Mouse (Mus musculus) thymus, postnatal 25 days (tissue): ENCODE results near the gene Fa2h.

Source experiments
- DNase-seq: peaks from one replicate; pipeline ENCODE4 v3.0.0; 2022

Fa2h gene

DNA sequence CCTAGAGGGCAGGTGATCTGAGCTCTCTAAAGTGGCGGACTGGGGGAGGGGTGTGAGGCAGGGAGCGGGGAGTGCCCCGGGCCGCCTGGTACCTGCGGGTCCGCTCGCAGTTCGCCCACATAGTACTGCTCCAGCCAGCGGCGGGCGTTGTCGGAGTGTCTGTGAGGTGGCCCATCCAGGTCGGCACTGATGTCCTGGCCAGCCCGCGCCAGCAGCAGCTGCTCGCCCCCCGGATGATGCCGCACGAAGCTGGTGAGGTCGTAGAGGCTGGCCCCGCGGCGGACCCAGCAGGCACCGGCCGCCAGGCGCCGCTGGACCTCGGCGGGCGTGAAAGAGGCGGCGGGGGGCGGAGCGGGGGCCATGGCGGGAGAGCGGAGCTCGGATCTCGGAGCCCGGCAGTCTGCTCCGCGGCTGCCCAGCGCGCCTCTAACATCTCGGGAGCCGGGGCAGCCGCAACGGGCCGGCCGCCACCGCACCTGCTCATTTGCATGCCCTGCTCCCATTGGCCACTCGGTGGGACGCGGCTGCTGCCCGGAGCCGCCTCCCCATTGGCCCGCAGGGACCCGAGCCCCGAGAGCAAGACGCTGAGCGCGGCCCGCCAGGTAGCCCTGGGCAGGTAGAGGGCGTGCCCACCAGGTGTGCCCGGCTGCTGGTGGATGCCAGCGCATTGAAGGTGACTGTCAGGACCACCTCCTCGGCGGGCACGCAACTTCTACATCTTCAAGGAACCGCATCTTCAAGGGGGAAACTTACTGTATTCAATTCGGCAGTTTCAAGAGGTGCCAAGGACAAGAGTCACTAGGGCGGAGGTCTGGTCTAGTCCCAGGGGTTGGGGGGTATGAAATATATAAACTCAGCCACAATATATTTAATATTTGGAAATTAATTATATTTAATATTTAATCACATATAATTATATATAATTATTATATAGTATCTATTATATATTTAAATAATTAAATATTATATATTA, at the start of gene Fa2h:
Fa2h (minus strand) TSS at position 434 of the 973 bp plus-strand sequence.
- DNase-seq = peak; percentile 55

- DNase-seq = peak; percentile 63
Observed at GRCm38 (mm10) chr8:111439189-111439588, 45.6 kb upstream of the Fa2h start.

- DNase-seq = peak; percentile 20
Observed at GRCm38 (mm10) chr8:111435071-111435828, 41.6 kb upstream of the Fa2h start.

DNA sequence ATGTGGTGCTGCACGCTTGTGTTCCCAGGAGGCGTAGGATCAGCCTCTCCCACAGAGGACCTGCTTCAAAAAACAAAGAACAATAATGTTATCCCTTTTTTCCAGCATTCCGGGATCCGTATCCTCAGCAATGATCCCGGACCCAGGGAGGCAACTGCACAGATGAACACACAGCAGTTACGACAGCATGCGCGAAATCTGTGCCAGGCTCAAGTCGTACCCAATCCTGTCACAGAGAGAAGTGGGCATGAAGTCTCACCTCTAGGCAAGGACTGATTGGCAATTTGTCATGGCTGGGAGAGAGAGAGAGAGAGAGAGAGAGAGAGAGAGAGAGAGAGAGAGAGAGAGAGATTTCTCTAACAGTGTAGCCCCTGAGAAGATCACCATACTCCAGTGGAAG, 31.0 kb upstream of the Fa2h start:
- DNase-seq = no peak

DNA sequence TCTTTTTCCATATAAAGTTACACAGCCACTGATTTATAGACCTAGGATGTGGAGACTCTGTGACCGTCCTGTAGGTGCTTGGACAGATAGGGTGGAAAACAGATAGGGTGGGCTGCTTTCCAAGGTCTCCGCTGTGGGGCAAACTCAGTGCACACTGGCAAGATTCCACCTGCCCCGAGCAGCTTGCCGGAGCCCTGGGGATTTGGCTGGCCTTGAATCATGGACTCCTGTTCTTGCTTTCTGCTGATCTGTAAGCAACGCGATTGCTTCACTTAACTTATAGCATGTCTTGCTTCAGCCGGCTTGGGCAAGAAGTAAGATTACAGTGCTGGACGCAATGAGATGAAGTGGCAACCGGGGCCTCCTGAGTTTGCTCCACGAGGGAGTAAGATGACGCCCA, 30.6 kb upstream of the Fa2h start:
- DNase-seq = no peak

GRCm38 (mm10) chr8:111422614-111423013, 29.0 kb upstream of the Fa2h start:
- DNase-seq = no peak

DNA sequence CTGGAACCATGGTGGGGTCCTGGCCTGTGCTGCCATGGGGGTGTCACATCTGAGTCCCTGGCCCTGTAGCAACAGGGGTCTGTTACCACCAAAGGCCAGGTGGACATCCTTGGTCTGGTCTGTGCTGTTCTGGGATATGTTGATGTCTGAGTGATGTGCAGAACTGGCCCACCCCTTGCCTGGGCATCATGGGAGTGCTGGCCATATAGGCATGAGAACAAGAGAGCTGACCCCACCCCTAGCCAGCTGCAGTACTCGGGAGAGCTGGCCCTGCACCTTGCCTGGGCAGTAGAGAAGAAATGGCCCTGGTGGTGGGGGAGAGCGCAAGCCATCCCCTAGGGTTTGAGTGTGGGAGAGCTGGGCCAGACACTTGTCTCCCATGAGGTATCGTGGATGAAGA, 25.5 kb upstream of the Fa2h start:
- no peak for DNase-seq

DNA sequence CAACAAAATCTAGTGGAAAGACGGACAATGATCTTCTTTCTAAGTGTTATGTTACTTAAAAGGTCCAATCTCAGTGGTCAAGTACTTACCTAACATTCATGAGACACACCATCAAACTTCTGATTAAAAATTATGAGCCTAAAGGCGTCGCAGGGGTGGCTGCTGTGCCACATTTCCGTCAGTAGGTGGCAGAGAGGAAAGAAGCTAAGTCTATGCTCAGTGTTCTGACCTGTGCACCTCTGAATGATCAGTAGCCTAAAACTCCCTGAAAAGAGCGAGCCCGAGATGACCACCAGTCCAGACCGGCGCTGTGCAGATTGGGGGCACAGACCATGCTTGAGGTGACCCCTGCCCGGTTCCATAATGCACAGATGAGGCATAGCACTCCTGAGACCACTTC, 25.0 kb upstream of the Fa2h start:
- peak; percentile 20 for DNase-seq

GRCm38 (mm10) chr8:111417222-111417621, 23.6 kb upstream of the Fa2h start:
- no peak for DNase-seq

GRCm38 (mm10) chr8:111403391-111403790, 9.8 kb upstream of the Fa2h start:
- DNase-seq = peak; percentile 21

DNA sequence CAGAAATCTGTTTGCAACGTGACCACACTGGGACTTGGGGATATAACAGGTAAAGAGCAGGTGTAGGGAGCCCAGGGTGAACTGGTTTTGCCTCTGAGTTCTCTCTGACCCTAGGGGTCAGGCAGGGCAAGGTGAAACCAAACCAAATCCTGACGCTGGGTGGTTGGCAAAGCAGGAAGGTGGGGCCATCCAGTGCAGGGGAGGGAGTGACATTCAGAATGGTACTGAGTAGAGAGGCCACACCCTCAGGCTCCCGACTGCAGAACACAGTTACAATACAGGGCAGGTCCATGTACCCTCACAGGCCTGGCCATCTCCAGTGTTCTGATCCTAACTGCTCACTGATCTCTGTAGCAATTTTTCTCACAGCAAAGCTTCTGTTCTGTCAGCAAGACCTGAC, 2.4 kb downstream of the Fa2h start:
- no peak for DNase-seq

DNA sequence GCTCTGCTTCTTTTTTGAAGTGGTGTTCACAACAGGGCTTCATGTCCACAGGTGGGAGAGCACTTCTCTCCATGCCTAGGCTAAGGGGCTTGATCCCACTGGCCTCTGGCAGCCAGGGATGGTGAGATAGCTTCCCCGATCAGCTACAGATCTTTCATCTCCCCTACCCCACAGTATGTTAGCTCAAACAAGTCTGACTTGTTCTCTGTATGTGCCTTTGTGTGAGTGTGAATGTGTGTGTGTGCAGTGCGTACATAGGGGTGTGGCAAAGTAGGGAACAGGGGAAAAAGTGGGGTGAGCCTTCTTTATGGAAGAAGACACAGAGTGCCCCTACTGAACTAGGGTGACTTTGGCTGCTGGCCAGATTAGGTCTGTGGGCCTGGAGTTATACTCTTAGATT, 2.8 kb downstream of the Fa2h start:
- DNase-seq = no peak

GRCm38 (mm10) chr8:111389581-111389980, 4.0 kb downstream of the Fa2h start:
- no peak for DNase-seq

DNA sequence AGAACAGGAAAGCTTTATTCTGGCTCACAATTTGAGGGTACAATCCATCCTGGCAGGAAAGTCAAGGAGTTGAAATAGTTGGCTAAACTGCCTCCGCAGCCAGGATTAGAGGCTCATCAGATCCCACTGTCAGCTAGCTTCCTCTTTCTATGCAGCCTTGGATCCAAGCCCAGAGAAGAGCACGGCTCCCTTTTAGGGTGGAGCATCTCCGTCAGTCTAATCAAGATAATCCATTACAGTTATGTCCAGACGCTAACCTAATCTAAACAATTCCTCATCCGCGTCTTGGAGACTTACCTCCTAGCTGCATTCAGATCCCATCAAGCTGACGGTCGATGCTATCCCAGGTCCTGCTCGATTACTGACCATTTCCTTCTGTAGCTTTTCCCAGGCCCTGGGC, 7.7 kb downstream of the Fa2h start:
- no peak for DNase-seq

- no peak for DNase-seq
Observed at GRCm38 (mm10) chr8:111384628-111385027, 9.0 kb downstream of the Fa2h start.

DNA sequence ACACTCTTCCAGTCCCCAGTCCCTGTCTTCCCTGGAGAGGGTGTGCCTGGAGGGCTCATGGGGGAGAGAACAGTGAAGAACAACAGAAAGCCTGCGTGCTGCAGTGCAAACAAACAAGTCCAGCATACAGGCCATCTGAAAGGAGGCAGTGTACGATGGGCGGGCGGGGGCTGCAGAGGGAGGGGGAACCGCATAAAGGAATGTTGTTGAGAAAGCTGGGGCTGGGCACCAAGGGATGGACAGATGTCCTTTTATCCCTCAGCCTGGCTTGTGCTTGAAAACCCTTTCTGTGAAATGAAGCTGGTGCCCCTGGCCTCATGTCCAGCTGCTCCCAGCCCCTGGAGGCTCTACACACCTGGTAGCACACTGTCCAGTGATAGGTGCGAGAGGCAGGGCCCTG, 18.4 kb downstream of the Fa2h start:
- no peak for DNase-seq

DNA sequence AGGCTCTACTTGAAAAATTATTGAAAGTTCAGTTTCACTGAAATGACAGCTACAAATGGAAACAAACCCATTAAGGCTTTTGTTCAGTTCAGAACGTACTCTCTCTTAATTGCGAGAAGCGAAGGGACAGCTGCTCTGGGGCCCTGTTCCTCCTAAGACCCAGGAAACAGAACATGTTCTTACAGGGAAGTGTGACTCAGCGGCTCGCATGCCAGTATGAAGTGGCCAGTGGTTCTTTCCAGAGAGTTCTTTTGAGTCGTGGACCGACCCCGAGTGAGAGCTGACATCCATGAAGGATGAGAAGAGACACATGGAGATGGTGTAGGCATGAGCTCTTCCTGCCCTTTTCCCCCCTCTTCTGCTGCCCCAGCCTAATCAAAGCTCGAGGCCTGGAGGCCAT, 23.9 kb downstream of the Fa2h start:
- DNase-seq = no peak

GRCm38 (mm10) chr8:111367350-111367749, 26.3 kb downstream of the Fa2h start:
- DNase-seq = no peak

- no peak for DNase-seq
Observed at GRCm38 (mm10) chr8:111366610-111367234, 26.9 kb downstream of the Fa2h start.

DNA sequence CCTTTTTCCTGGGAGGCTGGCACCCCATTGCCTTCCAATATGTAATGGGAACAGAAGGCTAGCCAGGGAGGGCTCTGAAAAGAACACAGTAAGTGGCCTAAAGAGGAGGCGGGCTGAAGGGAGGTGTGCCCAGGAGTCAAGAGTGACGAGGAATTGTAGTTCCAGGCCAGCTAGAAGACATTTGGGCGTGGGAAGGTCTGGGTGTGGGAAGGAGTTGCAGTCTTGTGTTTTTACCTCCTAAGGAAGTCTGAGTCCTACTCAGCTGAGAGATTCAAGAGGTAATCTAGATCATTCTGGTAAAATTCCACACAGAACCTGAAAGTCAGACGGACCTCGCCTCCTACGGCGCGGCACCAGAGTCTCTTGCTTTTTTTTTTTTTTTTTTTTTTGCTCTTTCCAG, 30.1 kb downstream of the Fa2h start:
- DNase-seq = no peak

DNA sequence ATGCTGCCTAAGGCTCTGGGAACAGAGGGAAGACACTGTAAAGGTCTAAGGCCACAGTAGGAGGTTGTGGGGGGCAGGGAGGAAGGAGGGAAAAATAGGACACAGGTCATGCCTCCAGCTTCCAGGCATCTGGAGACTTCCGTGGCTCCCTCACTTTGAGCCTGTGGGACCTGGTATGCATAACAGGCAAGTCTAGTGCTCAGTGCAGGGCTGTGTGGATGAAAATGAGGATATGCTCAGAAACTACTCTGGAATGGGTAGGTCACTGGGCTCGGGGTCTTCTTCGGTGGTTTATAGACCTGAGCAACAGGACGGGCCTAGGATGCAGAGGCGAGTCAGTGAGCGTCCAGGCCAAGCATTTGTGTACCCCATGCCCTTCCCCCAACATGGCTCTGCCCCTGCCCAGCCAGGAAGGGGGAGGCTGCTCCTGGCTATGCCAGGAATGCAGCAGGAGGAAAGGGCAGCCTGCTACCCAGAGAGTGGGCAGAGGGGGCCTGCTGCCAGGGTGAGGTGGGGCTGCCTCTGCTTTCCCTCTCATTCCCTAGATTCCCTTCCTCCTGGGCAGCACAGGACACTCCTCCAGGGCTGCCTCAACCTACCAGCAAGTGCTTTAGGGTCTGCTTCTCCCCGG, 32.9 kb downstream of the Fa2h start:
- DNase-seq = no peak

DNA sequence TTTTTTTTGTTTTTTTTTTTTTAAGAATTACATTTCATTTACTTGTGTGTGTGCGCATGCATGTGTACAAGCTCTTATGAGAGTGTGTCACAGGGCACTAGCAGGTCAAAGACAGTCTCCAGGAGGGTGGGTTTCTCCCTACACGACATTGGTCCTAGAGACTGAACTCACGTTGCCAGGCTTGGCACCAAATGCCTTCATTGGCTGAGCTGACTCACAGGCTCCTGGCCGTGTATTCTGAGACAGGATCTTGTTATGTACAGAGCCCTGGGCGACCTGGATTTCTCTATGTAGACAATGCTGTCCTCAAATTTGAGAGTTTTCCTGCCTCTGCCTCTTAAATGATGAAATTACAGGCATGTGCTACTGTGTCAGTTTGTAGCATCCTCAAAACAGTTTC, 33.7 kb downstream of the Fa2h start:
- no peak for DNase-seq

- no peak for DNase-seq
Observed at GRCm38 (mm10) chr8:111358905-111359304, 34.7 kb downstream of the Fa2h start.
